Mouse (Mus musculus): ENCODE results near the gene Ltb.

Ltb gene

GRCm38 (mm10) chr17:35193881-35194843 lies at the start of gene Ltb:
Gene Ltb, plus strand, starts transcription at chr17:35194439.
- DNase-seq (ENCODE audit: low read depth, low spot score) = peak; percentile 69
- H3K27me3 ChIP-seq (ENCODE audit: control insufficient read depth, insufficient read depth, low read length, poor library complexity, severe bottlenecking) = no peaks in the 10 kb centered on the region

GRCm38 (mm10) chr17:35146139-35146538 lies 48.1 kb upstream of the Ltb start:
- no peak for DNase-seq (ENCODE audit: low read depth, low spot score)
- H3K27me3 ChIP-seq (ENCODE audit: control insufficient read depth, insufficient read depth, low read length, poor library complexity, severe bottlenecking) = no peaks in the 10 kb centered on the region
- peaks cover 49% of the 10 kb centered on the region for H3K36me3 ChIP-seq (ENCODE audit: control insufficient read depth, insufficient read depth, low read length, poor library complexity, severe bottlenecking)

More at GRCm38 (mm10) chr17:35193881-35194843, at the start of gene Ltb:
- peaks cover 16% of the 10 kb centered on the region for H3K36me3 ChIP-seq (ENCODE audit: control insufficient read depth, insufficient read depth, low read length, poor library complexity, severe bottlenecking)

DNA sequence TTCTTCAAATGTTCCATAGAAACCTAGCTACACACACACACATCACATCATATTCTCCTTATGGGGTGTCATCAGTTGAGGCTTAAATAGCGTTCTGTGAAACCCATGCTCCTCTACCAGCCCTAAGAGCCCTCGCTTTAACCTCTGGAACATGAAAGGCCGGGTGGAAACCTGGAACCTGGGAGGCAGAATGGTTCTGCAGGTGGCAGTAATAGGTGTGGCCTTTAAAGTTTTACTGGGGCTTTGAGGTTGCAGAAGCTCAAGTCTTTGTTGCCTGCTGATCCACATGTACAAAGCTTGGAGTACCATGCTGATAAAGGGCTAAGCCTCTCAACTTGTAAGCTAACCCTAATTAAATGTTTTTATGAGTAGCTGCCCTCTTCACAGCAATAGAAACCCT lies 46.9 kb upstream of the Ltb start:
- peaks cover 41% of the 10 kb centered on the region for H3K36me3 ChIP-seq (ENCODE audit: control insufficient read depth, insufficient read depth, low read length, poor library complexity, severe bottlenecking)
- H3K27me3 ChIP-seq (ENCODE audit: control insufficient read depth, insufficient read depth, low read length, poor library complexity, severe bottlenecking) = no peaks in the 10 kb centered on the region
- DNase-seq (ENCODE audit: low read depth, low spot score) = no peak

DNA sequence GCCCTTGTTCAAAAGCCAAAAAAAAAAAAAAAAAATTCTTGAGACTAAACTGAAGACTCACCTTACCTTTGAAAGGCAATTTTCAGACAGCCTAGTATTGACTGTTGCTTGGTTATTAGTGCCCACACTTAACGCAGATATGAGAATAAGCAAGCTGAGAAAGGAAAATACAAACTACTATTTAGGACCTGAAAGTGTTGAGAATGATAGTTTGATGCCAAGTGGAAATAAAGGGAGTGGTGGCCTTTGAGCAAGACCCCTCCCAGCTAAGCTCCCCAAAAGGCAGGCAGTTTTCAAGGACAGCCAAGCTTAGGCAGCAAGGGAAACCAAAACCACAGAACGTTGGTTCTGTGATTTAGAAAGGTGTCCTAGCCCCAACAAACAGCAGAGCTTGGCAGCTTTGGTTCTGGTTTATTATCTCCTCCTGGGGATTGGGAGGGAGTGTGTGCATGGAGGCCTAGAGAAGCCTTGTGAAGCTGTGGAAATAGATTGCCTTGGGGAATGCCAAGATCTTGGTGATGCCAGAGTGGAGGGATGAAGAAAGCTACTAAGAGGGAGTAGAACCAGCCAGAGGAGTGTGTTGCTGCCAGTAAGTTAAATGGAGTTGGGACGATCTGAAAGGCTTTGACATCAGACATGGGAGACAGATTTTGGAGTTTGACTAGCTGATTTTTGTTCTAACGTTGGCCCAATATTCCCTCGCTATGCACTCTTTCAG lies 46.2 kb upstream of the Ltb start:
- DNase-seq (ENCODE audit: low read depth, low spot score) = no peak
- Histone ChIP-seq H3K36me3 (ENCODE audit: control insufficient read depth, insufficient read depth, low read length, poor library complexity, severe bottlenecking) (peaks cover 38% of the 10 kb centered on the region), H3K27me3 (ENCODE audit: control insufficient read depth, insufficient read depth, low read length, poor library complexity, severe bottlenecking) (no peaks in the 10 kb centered on the region)

GRCm38 (mm10) chr17:35152121-35152520 lies 42.1 kb upstream of the Ltb start:
- Histone ChIP-seq H3K27me3 (ENCODE audit: control insufficient read depth, insufficient read depth, low read length, poor library complexity, severe bottlenecking) (no peaks in the 10 kb centered on the region), H3K36me3 (ENCODE audit: control insufficient read depth, insufficient read depth, low read length, poor library complexity, severe bottlenecking) (peaks cover 38% of the 10 kb centered on the region)
- no peak for DNase-seq (ENCODE audit: low read depth, low spot score)

GRCm38 (mm10) chr17:35153077-35153476 lies 41.2 kb upstream of the Ltb start:
- H3K27me3 ChIP-seq (ENCODE audit: control insufficient read depth, insufficient read depth, low read length, poor library complexity, severe bottlenecking) = no peaks in the 10 kb centered on the region
- H3K36me3 ChIP-seq (ENCODE audit: control insufficient read depth, insufficient read depth, low read length, poor library complexity, severe bottlenecking) = peaks cover 44% of the 10 kb centered on the region
- no peak for DNase-seq (ENCODE audit: low read depth, low spot score)

DNA sequence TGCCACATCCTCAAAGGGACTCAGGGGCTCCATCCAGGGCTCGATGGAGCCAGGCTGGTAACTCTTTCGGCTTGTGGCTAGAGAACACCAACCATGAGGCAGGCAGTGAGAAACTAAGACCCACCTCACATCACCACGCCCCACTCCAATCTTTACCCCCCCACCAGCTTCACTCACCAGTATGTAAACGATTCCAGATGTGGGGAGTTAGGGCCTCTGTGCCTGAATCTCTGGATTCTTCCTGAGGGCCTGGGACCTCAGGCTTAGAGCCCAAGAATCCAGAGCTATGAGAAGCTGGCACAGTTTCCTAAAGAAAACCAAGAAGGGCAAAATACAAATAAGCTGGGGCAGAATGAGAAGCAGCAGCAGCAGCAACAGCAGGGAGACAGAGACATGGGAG lies 40.3 kb upstream of the Ltb start:
- no peaks in the 10 kb centered on the region for H3K27me3 ChIP-seq (ENCODE audit: control insufficient read depth, insufficient read depth, low read length, poor library complexity, severe bottlenecking)

DNA sequence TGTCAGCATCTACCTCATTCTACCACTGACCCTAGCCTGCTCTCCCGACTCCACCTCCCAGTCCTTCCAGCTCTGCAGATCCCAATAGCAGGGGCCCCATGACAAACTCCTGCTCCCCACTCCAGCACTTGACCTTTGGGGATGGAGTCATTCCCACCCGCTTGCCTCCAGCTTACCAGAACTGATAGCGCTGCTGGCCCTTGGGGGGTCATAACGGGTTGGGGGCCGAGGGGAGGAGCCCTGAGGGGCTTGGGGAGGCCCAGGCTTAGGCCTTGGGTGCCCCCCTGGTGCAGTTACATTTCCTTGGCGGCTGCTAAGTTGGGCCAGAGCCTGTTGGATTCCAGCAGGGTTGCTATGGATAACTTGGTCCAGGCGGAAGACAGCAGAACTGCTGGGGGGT lies 39.6 kb upstream of the Ltb start:
- Histone ChIP-seq H3K36me3 (ENCODE audit: control insufficient read depth, insufficient read depth, low read length, poor library complexity, severe bottlenecking) (peaks cover 49% of the 10 kb centered on the region), H3K27me3 (ENCODE audit: control insufficient read depth, insufficient read depth, low read length, poor library complexity, severe bottlenecking) (no peaks in the 10 kb centered on the region)
- no peak for DNase-seq (ENCODE audit: low read depth, low spot score)

More for the DNA sequence above, 40.3 kb upstream of the Ltb start:
- H3K36me3 ChIP-seq (ENCODE audit: control insufficient read depth, insufficient read depth, low read length, poor library complexity, severe bottlenecking) = peaks cover 51% of the 10 kb centered on the region
- no peak for DNase-seq (ENCODE audit: low read depth, low spot score)

GRCm38 (mm10) chr17:35155451-35155850 lies 38.8 kb upstream of the Ltb start:
- no peak for DNase-seq (ENCODE audit: low read depth, low spot score)
- H3K36me3 ChIP-seq (ENCODE audit: control insufficient read depth, insufficient read depth, low read length, poor library complexity, severe bottlenecking) = peaks cover 53% of the 10 kb centered on the region
- H3K27me3 ChIP-seq (ENCODE audit: control insufficient read depth, insufficient read depth, low read length, poor library complexity, severe bottlenecking) = no peaks in the 10 kb centered on the region

- H3K36me3 ChIP-seq (ENCODE audit: control insufficient read depth, insufficient read depth, low read length, poor library complexity, severe bottlenecking) = peaks cover 53% of the 10 kb centered on the region
- DNase-seq (ENCODE audit: low read depth, low spot score) = no peak
- no peaks in the 10 kb centered on the region for H3K27me3 ChIP-seq (ENCODE audit: control insufficient read depth, insufficient read depth, low read length, poor library complexity, severe bottlenecking)
These were observed 37.6 kb upstream of the Ltb start for GRCm38 (mm10) chr17:35156461-35157200.

GRCm38 (mm10) chr17:35157254-35157653 lies 37.0 kb upstream of the Ltb start:
- H3K27me3 ChIP-seq (ENCODE audit: control insufficient read depth, insufficient read depth, low read length, poor library complexity, severe bottlenecking) = no peaks in the 10 kb centered on the region
- DNase-seq (ENCODE audit: low read depth, low spot score) = no peak
- peaks cover 51% of the 10 kb centered on the region for H3K36me3 ChIP-seq (ENCODE audit: control insufficient read depth, insufficient read depth, low read length, poor library complexity, severe bottlenecking)

- no peak for DNase-seq (ENCODE audit: low read depth, low spot score)
- Histone ChIP-seq H3K27me3 (ENCODE audit: control insufficient read depth, insufficient read depth, low read length, poor library complexity, severe bottlenecking) (no peaks in the 10 kb centered on the region), H3K36me3 (ENCODE audit: control insufficient read depth, insufficient read depth, low read length, poor library complexity, severe bottlenecking) (peaks cover 51% of the 10 kb centered on the region)
These were observed 36.5 kb upstream of the Ltb start for GRCm38 (mm10) chr17:35157661-35158175.

DNA sequence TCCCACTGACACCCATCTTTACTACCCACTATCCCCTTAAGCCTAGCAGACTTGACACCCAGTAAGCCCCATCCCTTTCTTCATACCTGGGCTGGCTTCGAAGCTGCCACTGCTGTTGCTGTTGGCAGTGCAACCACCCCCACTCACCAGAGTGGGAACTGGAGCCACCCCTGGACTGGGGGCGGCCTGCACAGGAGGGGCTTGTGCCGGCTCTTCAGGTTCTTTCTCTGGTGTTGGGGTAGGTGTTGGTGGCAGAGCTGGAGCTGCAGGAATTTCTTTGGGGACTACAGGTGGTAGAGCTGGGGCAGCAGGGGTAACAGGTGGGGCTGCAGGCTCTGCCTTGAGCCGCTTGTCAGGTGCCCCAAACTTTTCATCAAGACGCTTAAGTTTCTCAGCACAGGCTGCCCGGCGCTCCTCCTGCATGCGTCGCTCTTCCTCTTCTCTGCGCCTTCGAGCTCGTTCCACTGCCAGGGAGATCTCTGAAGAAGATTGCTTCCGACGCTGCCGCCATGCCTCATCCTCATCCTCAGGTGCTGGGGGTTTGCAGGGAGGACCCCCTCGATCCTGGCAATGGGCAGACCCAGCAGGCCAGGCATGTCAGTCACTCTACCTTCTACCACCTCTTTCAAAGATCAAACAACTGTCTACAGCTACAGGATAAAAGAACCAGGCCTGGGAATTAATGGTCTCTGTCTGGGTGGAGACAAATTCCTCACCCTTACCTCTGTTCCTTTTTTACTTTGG lies 35.2 kb upstream of the Ltb start:
- H3K27me3 ChIP-seq (ENCODE audit: control insufficient read depth, insufficient read depth, low read length, poor library complexity, severe bottlenecking) = no peaks in the 10 kb centered on the region
- H3K36me3 ChIP-seq (ENCODE audit: control insufficient read depth, insufficient read depth, low read length, poor library complexity, severe bottlenecking) = peaks cover 46% of the 10 kb centered on the region
- DNase-seq (ENCODE audit: low read depth, low spot score) = no peak

GRCm38 (mm10) chr17:35159638-35160037 lies 34.6 kb upstream of the Ltb start:
- peaks cover 41% of the 10 kb centered on the region for H3K36me3 ChIP-seq (ENCODE audit: control insufficient read depth, insufficient read depth, low read length, poor library complexity, severe bottlenecking)
- no peaks in the 10 kb centered on the region for H3K27me3 ChIP-seq (ENCODE audit: control insufficient read depth, insufficient read depth, low read length, poor library complexity, severe bottlenecking)
- DNase-seq (ENCODE audit: low read depth, low spot score) = no peak

All from splenic B cell, adult 2 months (primary cell).